Mouse (Mus musculus) heart, embryonic 14.5 days (tissue): ENCODE measurements at regions not wholly inside any gene's neighbourhood (a gene's known extent, or its start where the extent isn't known, plus 50 kb on each side); places are given as distances from the start of the nearest gene placed in this dataset.

Source experiments
- ATAC-seq: fragments of 200-750 bp; cut with Nextera tagmentation; 2 replicates; pipeline ENCODE4 v1.8.0; 2017; ENCODE audit warnings: low read depth, moderate TSS enrichment; ENCODE audit not compliant: insufficient number of reproducible peaks, insufficient read depth, low FRiP score
- H3K27ac ChIP-seq, 2 experiments: fragments of 200-500 bp in 1 of 2; fragments of 300-500 bp in 1 of 2; sonication (generic) in 1 of 2; replicated peaks in 1 of 2; 2 replicates each; pipeline ENCODE4 v1.5.1; 2012 to 2014; ENCODE audit warnings: low read depth in 2 of 2, low read length in 2 of 2, control low read depth in 1 of 2, mild to moderate bottlenecking in 1 of 2, mixed read lengths in 1 of 2; ENCODE audit not compliant: control insufficient read depth in 1 of 2, insufficient read depth in 1 of 2
- H3K27me3 ChIP-seq: fragments of 300-500 bp; sonication (generic); 2 replicates; pipeline ENCODE4 v1.6.1; 2014; ENCODE audit warnings: mild to moderate bottlenecking, low read length, control low read depth; ENCODE audit not compliant: control insufficient read depth, insufficient read depth
- H3K36me3 ChIP-seq: fragments of 300-500 bp; sonication (generic); 2 replicates; pipeline ENCODE4 v1.6.1; 2014; ENCODE audit warnings: mild to moderate bottlenecking, control low read depth, low read length, mixed read lengths; ENCODE audit not compliant: control insufficient read depth, insufficient read depth
- H3K4me1 ChIP-seq, 2 experiments: fragments of 200-500 bp in 1 of 2; fragments of 300-500 bp in 1 of 2; sonication (generic) in 1 of 2; 2 replicates each; pipeline ENCODE4 v1.6.1; 2012 to 2014; ENCODE audit warnings: low read length in 2 of 2, control low read depth in 1 of 2, mixed read lengths in 1 of 2; ENCODE audit not compliant: control insufficient read depth in 2 of 2, insufficient read depth in 2 of 2
- H3K4me2 ChIP-seq: fragments of 300-500 bp; sonication (generic); 2 replicates; pipeline ENCODE4 v1.6.1; 2014; ENCODE audit warnings: mild to moderate bottlenecking, low read length
- H3K4me3 ChIP-seq, 2 experiments: fragments of 200-500 bp in 1 of 2; fragments of 300-500 bp in 1 of 2; sonication (generic) in 1 of 2; 2 replicates each; pipeline ENCODE4 v1.5.1; 2012 to 2014; ENCODE audit warnings: low read length in 2 of 2, mild to moderate bottlenecking in 2 of 2, control low read depth in 1 of 2, low read depth in 1 of 2, moderate library complexity in 1 of 2; ENCODE audit not compliant: control insufficient read depth in 1 of 2, insufficient read depth in 1 of 2
- H3K9ac ChIP-seq: fragments of 300-500 bp; sonication (generic); 2 replicates; pipeline ENCODE4 v1.6.1; 2014; ENCODE audit warnings: mild to moderate bottlenecking, low read length
- H3K9me3 ChIP-seq: fragments of 300-500 bp; sonication (generic); 2 replicates; pipeline ENCODE4 v1.6.1; 2016; ENCODE audit warnings: low read length, control low read depth; ENCODE audit not compliant: control insufficient read depth
- WGBS: fragments of 180-500 bp; shearing (Covaris S2); extraction: QIAGEN DNeasy Blood & Tissue Kit; methylation state at CpG from one replicate; pipeline ENCODE4 v1.1.7; 2014; 5-methylcytosine and 5-hydroxymethylcytosine counted together

GRCm38 (mm10) chr11:111539960-111540359, 474.0 kb downstream of the Kcnj2 start:
- Histone ChIP-seq H3K27me3 (no peaks in the 10 kb centered on the region), H3K27ac (no peak overlapping the region), H3K9ac (no peak overlapping the region), H3K4me1 (no peaks in the 10 kb centered on the region), H3K4me3 (no peak overlapping the region), H3K4me2 (no peak overlapping the region), H3K36me3 (no peaks in the 10 kb centered on the region), H3K9me3 (no peaks in the 10 kb centered on the region)
- 73% methylated on average over 6 of the region's 6 CpGs for WGBS
- ATAC-seq = no peak

- no peaks in the 10 kb centered on the region for H3K27me3 ChIP-seq
- no peak for ATAC-seq
- 78% methylated on average over 4 of the region's 4 CpGs for WGBS
Observed at GRCm38 (mm10) chr11:111545291-111545690, 479.3 kb downstream of the Kcnj2 start.

GRCm38 (mm10) chr11:111555131-111555530, 489.2 kb downstream of the Kcnj2 start:
- Histone ChIP-seq H3K36me3 (no peaks in the 10 kb centered on the region), H3K4me1 (no peaks in the 10 kb centered on the region), H3K9ac (no peak overlapping the region), H3K27ac (no peak overlapping the region), H3K4me3 (no peak overlapping the region), H3K4me2 (no peak overlapping the region), H3K27me3 (no peaks in the 10 kb centered on the region), H3K9me3 (no peaks in the 10 kb centered on the region)
- no peak for ATAC-seq

More at GRCm38 (mm10) chr11:111545291-111545690, 479.3 kb downstream of the Kcnj2 start:
- Histone ChIP-seq H3K36me3 (no peaks in the 10 kb centered on the region), H3K4me3 (no peak overlapping the region), H3K27ac (no peak overlapping the region), H3K9ac (no peak overlapping the region), H3K4me1 (no peaks in the 10 kb centered on the region), H3K9me3 (no peaks in the 10 kb centered on the region), H3K4me2 (no peak overlapping the region)

GRCm38 (mm10) chr11:111555615-111556014, 489.7 kb downstream of the Kcnj2 start:
- Histone ChIP-seq H3K27me3 (no peaks in the 10 kb centered on the region), H3K9ac (no peak overlapping the region), H3K9me3 (no peaks in the 10 kb centered on the region), H3K4me2 (no peak overlapping the region), H3K36me3 (no peaks in the 10 kb centered on the region), H3K4me1 (no peaks in the 10 kb centered on the region), H3K27ac (no peak overlapping the region), H3K4me3 (no peak overlapping the region)
- WGBS = 62% methylated on average over 6 of the region's 6 CpGs
- no peak for ATAC-seq

GRCm38 (mm10) chr11:111558302-111559140, 492.6 kb downstream of the Kcnj2 start:
- no peak overlapping the region for H3K27ac ChIP-seq
- ATAC-seq = no peak
- 77% methylated on average over 9 of the region's 9 CpGs for WGBS

GRCm38 (mm10) chr11:111563171-111563570, 497.2 kb downstream of the Kcnj2 start:
- ATAC-seq = no peak
- H3K27ac ChIP-seq = no peak overlapping the region
- no peak overlapping the region for H3K4me2 ChIP-seq
- no peaks in the 10 kb centered on the region for H3K27me3 ChIP-seq
- no peaks in the 10 kb centered on the region for H3K9me3 ChIP-seq
- WGBS = 67% methylated on average over 5 of the region's 5 CpGs
- H3K36me3 ChIP-seq = no peaks in the 10 kb centered on the region
- H3K9ac ChIP-seq = no peak overlapping the region
- H3K4me3 ChIP-seq = no peak overlapping the region
- no peaks in the 10 kb centered on the region for H3K4me1 ChIP-seq

More at GRCm38 (mm10) chr11:111558302-111559140, 492.6 kb downstream of the Kcnj2 start:
- Histone ChIP-seq H3K9ac (no peak overlapping the region), H3K4me2 (no peak overlapping the region), H3K36me3 (no peaks in the 10 kb centered on the region), H3K4me1 (no peaks in the 10 kb centered on the region), H3K4me3 (no peak overlapping the region), H3K9me3 (no peaks in the 10 kb centered on the region), H3K27me3 (no peaks in the 10 kb centered on the region)

GRCm38 (mm10) chr11:111568041-111568440, 502.1 kb downstream of the Kcnj2 start:
- no peak for ATAC-seq
- no peak overlapping the region for H3K4me3 ChIP-seq
- H3K27ac ChIP-seq = no peak overlapping the region
- 85% methylated on average over 6 of the region's 6 CpGs for WGBS
- H3K27me3 ChIP-seq = no peaks in the 10 kb centered on the region
- no peak overlapping the region for H3K4me2 ChIP-seq
- no peaks in the 10 kb centered on the region for H3K36me3 ChIP-seq
- H3K9me3 ChIP-seq = peaks cover 2% of the 10 kb centered on the region; the same call in 1 of the 2 replicates
- H3K9ac ChIP-seq = no peak overlapping the region
- H3K4me1 ChIP-seq = no peaks in the 10 kb centered on the region

- Histone ChIP-seq H3K9me3 (peaks cover 3% of the 10 kb centered on the region; the same call in 1 of the 2 replicates), H3K9ac (no peak overlapping the region), H3K27me3 (no peaks in the 10 kb centered on the region), H3K4me2 (no peak overlapping the region), H3K36me3 (no peaks in the 10 kb centered on the region), H3K27ac (no peak overlapping the region), H3K4me1 (no peaks in the 10 kb centered on the region), H3K4me3 (no peak overlapping the region)
- no peak for ATAC-seq
- WGBS = 73% methylated on average over 9 of the region's 9 CpGs
Observed at GRCm38 (mm10) chr11:111568876-111569275, 502.9 kb downstream of the Kcnj2 start.
